Comparison of ENCODE assay signal across 9 mouse cellular contexts in the genomic region with DNA sequence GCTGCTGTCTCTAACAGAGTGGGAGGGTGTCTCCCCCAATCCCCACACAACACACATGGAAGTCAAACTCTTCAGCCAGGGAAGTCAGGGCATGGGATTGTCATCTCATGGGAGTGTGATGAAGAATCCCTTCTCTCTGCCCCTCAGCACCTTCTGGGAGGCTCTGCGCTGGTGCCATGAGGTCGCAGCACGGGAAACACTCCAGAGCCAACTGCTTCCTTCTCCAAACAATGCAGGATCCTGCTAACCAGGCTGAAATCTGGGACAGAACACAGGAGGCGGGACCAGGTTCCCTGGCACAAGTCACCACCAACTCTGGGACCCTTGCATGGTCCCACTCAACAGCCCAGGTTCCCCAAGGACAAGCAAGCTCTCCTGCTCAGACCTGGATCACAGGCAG. TPM values are rescaled to one million over a fixed set of nuclear protein-coding genes. Genes with fewer than 3 reads are reported as not detected.
DNase-seq lines count a peak whose midpoint lies in the region; ATAC-seq and TF ChIP-seq lines count a peak whose summit lies in the region.
"Had no signal": no experiment of that assay in that cellular context is flagged by ENCODE, and none has a peak within 500 bp of the region (broad histone marks: within the 10 kb centered on the region; RNA-seq: fewer than 3 reads in every experiment).

No protein-coding gene starts in this region.

- DNase-seq in cerebellum, adult 2 months = peak; percentile 74 to 79
- no peak for DNase-seq in lung, embryonic 14.5 days
- no peak for DNase-seq in lung, postnatal 14 days
- no peak for DNase-seq in hindbrain, postnatal 0 days (ENCODE audit: low spot score)
- no peak for DNase-seq in layer of hippocampus, adult 11-12 months (ENCODE audit: low spot score)

- peak overlapping the region; percentile 96 for H3K4me2 ChIP-seq in lung, embryonic 14.5 days
- H3K4me2 ChIP-seq in hindbrain, postnatal 0 days (ENCODE audit: low read depth, low read length) = peak overlapping the region; percentile 93; the same call in 1 of the 2 replicates
- peak overlapping the region; percentile 91; the same call in 1 of the 2 replicates for H3K4me2 ChIP-seq in neural tube, embryonic 14.5 days (ENCODE audit: low read depth, low read length)

- H3K27me3 ChIP-seq in cerebellum, adult 2 months (ENCODE audit: control insufficient read depth, insufficient read depth, low read length) = no peaks in the 10 kb centered on the region
- H3K27me3 ChIP-seq in lung, embryonic 14.5 days (ENCODE audit: insufficient read depth, low read length) = no peaks in the 10 kb centered on the region
- no peaks in the 10 kb centered on the region for H3K27me3 ChIP-seq in hindbrain, postnatal 0 days (ENCODE audit: insufficient read depth, low read length)
- H3K27me3 ChIP-seq in neural tube, embryonic 14.5 days (ENCODE audit: control insufficient read depth, insufficient read depth, low read length) = no peaks in the 10 kb centered on the region

- H3K27ac ChIP-seq in cerebellum, adult 2 months (ENCODE audit: insufficient read depth, low read length) = peak overlapping the region; percentile 94
- H3K27ac ChIP-seq in lung, embryonic 14.5 days (ENCODE audit: low read depth) = peak overlapping the region; percentile 3; the same call in 1 of the 2 replicates
- peak overlapping the region; percentile 36; the same call in 1 of the 2 replicates for H3K27ac ChIP-seq in hindbrain, postnatal 0 days
- H3K27ac ChIP-seq in neural tube, embryonic 14.5 days (ENCODE audit: low read depth, low read length) = no peak overlapping the region

- no peak overlapping the region for H3K9ac ChIP-seq in lung, embryonic 14.5 days
- H3K9ac ChIP-seq in hindbrain, postnatal 0 days (replicated peaks; ENCODE audit: low read length) = peak overlapping the region; percentile 29; the same call in 1 of the 2 replicates
- H3K9ac ChIP-seq in neural tube, embryonic 14.5 days (replicated peaks; ENCODE audit: low read depth, low read length) = no peak overlapping the region

- WGBS in cerebellum, adult 2 months = 0% methylated on average over 4 of the region's 4 CpGs
- WGBS in lung, embryonic 14.5 days = 30% methylated on average over 4 of the region's 4 CpGs
- 43% methylated on average over 4 of the region's 4 CpGs for WGBS in hindbrain, postnatal 0 days
- WGBS in neural tube, embryonic 14.5 days = 64% methylated on average over 4 of the region's 4 CpGs

- peak overlapping the region; percentile 32 for H3K4me3 ChIP-seq in cerebellum, adult 2 months (replicated peaks; ENCODE audit: insufficient read depth, low read depth, low read length)
- no peak overlapping the region for H3K4me3 ChIP-seq in lung, embryonic 14.5 days (ENCODE audit: low read depth, low read length)
- H3K4me3 ChIP-seq in hindbrain, postnatal 0 days (ENCODE audit: low read length) = no peak overlapping the region
- no peak overlapping the region for H3K4me3 ChIP-seq in neural tube, embryonic 14.5 days (ENCODE audit: low read depth, low read length)

- peak; percentile 31; the same call in 1 of the 2 replicates for TF ChIP-seq POLR2A in cerebellum, adult 2 months (IDR thresholded peaks at IDR 0.05; ENCODE audit: borderline replicate concordance, insufficient read depth, low read length)

- peaks cover 51% of the 10 kb centered on the region for H3K4me1 ChIP-seq in cerebellum, adult 2 months (ENCODE audit: control insufficient read depth, insufficient read depth, low read length)
- peaks cover 46% of the 10 kb centered on the region for H3K4me1 ChIP-seq in lung, embryonic 14.5 days (ENCODE audit: insufficient read depth)
- peaks cover 52% of the 10 kb centered on the region for H3K4me1 ChIP-seq in hindbrain, postnatal 0 days (ENCODE audit: insufficient read depth, low read length)
- peaks cover 56% of the 10 kb centered on the region for H3K4me1 ChIP-seq in neural tube, embryonic 14.5 days (ENCODE audit: control insufficient read depth, insufficient read depth, low read length)

- no peak for ATAC-seq in cerebellum, adult (ENCODE audit: insufficient number of reproducible peaks, low FRiP score, low TSS enrichment)
- no peak for ATAC-seq in lung, embryonic 14.5 days (ENCODE audit: insufficient read depth)
- no peak for ATAC-seq in hindbrain, postnatal 0 days
- ATAC-seq in neural tube, embryonic 14.5 days (ENCODE audit: low read depth) = no peak
- no peak for ATAC-seq in erythroblast, adult 5-6 weeks (replicated peaks; ENCODE audit: low FRiP score, poor library complexity, severe bottlenecking)
- ATAC-seq: activated CD4-positive, CD25-positive, alpha-beta regulatory T cell, adult 4 months had no signal

- H3K36me3 ChIP-seq in lung, embryonic 14.5 days (ENCODE audit: insufficient read depth) = peaks cover 14% of the 10 kb centered on the region; the same call in 1 of the 2 replicates
- H3K36me3 ChIP-seq in hindbrain, postnatal 0 days (ENCODE audit: insufficient read depth, low read length) = peaks cover 1% of the 10 kb centered on the region; the same call in 1 of the 2 replicates
- H3K36me3 ChIP-seq in neural tube, embryonic 14.5 days (ENCODE audit: control insufficient read depth, insufficient read depth, low read length) = peaks cover 4% of the 10 kb centered on the region

- TF ChIP-seq CTCF in cerebellum, adult 2 months (IDR thresholded peaks at IDR 0.05; ENCODE audit: borderline replicate concordance, insufficient read depth, low read depth, low read length) = no peak
- no peak for TF ChIP-seq CTCF in lung, embryonic 14.5 days (IDR thresholded peaks at IDR 0.05; ENCODE audit: low read depth)
- TF ChIP-seq CTCF in hindbrain, postnatal 0 days (IDR thresholded peaks at IDR 0.05; ENCODE audit: low read depth) = no peak

- H3K9me3 ChIP-seq in lung, embryonic 14.5 days (ENCODE audit: low read depth, low read length) = no peaks in the 10 kb centered on the region
- H3K9me3 ChIP-seq in hindbrain, postnatal 0 days (ENCODE audit: low read length) = no peaks in the 10 kb centered on the region
- H3K9me3 ChIP-seq in neural tube, embryonic 14.5 days (ENCODE audit: control insufficient read depth, low read length) = no peaks in the 10 kb centered on the region

RNA-seq across cellular contexts. Expression of a gene that starts 3.7 kb away (rescaled TPM):
- polyA plus RNA-seq in cerebellum, adult 2 months (2012; rRNA removed) = 346 and 366 TPM in 2 replicates
- 68.7 and 73.0 TPM in 2 replicates for polyA plus RNA-seq in lung, embryonic 14.5 days (2014; fragmentation: Nextera tagmentation; extraction: Ambion mirVana)
- 245 TPM in 2 replicates for total RNA-seq in hindbrain, postnatal 0 days (2014; rRNA removed)
- 73.7 and 75.5 TPM in 2 replicates for polyA plus RNA-seq in hindbrain, postnatal 0 days (2015; fragmentation: Nextera tagmentation; extraction: Ambion mirVana)
- 110 and 125 TPM in 2 replicates for polyA plus RNA-seq in neural tube, embryonic 14.5 days (2014; fragmentation: Nextera tagmentation; extraction: Ambion mirVana)
- total RNA-seq in erythroblast, adult 5-6 weeks (2015; ENCODE audit: low replicate concordance) = 11.9 and 14.0 TPM in 2 replicates
- 9.7 and 17.0 TPM in 2 replicates for total RNA-seq in erythroblast, adult 5-6 weeks (2017; ENCODE audit: low replicate concordance)

RNA-seq across cellular contexts. Expression of a gene that starts 25.5 kb away (rescaled TPM):
- polyA plus RNA-seq in cerebellum, adult 2 months (2012; rRNA removed) = 8.7 TPM in 2 replicates
- 27.8 and 28.1 TPM in 2 replicates for polyA plus RNA-seq in lung, embryonic 14.5 days (2014; fragmentation: Nextera tagmentation; extraction: Ambion mirVana)
- 5.3 and 9.5 TPM in 2 replicates for total RNA-seq in hindbrain, postnatal 0 days (2014; rRNA removed)
- 4.7 and 5.3 TPM in 2 replicates for polyA plus RNA-seq in hindbrain, postnatal 0 days (2015; fragmentation: Nextera tagmentation; extraction: Ambion mirVana)
- polyA plus RNA-seq in neural tube, embryonic 14.5 days (2014; fragmentation: Nextera tagmentation; extraction: Ambion mirVana) = 1.8 and 5.3 TPM in 2 replicates
- 15.7 and 16.7 TPM in 2 replicates for total RNA-seq in erythroblast, adult 5-6 weeks (2015; ENCODE audit: low replicate concordance)
- total RNA-seq in erythroblast, adult 5-6 weeks (2017; ENCODE audit: low replicate concordance) = 15.9 and 27.1 TPM in 2 replicates

RNA-seq across cellular contexts. Expression of a gene that starts 49.4 kb away (rescaled TPM):
- polyA plus RNA-seq in cerebellum, adult 2 months (2012; rRNA removed) = 6.7 and 9.0 TPM in 2 replicates
- 11.2 and 13.2 TPM in 2 replicates for polyA plus RNA-seq in lung, embryonic 14.5 days (2014; fragmentation: Nextera tagmentation; extraction: Ambion mirVana)
- 2.8 and 4.1 TPM in 2 replicates for total RNA-seq in hindbrain, postnatal 0 days (2014; rRNA removed)
- 2.2 and 3.0 TPM in 2 replicates for polyA plus RNA-seq in hindbrain, postnatal 0 days (2015; fragmentation: Nextera tagmentation; extraction: Ambion mirVana)
- 3.0 and 3.4 TPM in 2 replicates for polyA plus RNA-seq in neural tube, embryonic 14.5 days (2014; fragmentation: Nextera tagmentation; extraction: Ambion mirVana)
- 11.0 and 13.2 TPM in 2 replicates for total RNA-seq in erythroblast, adult 5-6 weeks (2015; ENCODE audit: low replicate concordance)
- total RNA-seq in erythroblast, adult 5-6 weeks (2017; ENCODE audit: low replicate concordance) = 12.4 and 14.3 TPM in 2 replicates

RNA-seq across cellular contexts. Expression of a gene that starts 51.1 kb away (rescaled TPM):
- 59.2 and 69.9 TPM in 2 replicates for polyA plus RNA-seq in cerebellum, adult 2 months (2012; rRNA removed)
- polyA plus RNA-seq in lung, embryonic 14.5 days (2014; fragmentation: Nextera tagmentation; extraction: Ambion mirVana) = 11.6 and 13.5 TPM in 2 replicates
- 3.5 and 4.1 TPM in 2 replicates for total RNA-seq in hindbrain, postnatal 0 days (2014; rRNA removed)
- 1.1 and 1.6 TPM in 2 replicates for polyA plus RNA-seq in hindbrain, postnatal 0 days (2015; fragmentation: Nextera tagmentation; extraction: Ambion mirVana)
- 0.79 and 2.2 TPM in 2 replicates for polyA plus RNA-seq in neural tube, embryonic 14.5 days (2014; fragmentation: Nextera tagmentation; extraction: Ambion mirVana)
- total RNA-seq in erythroblast, adult 5-6 weeks (2015; ENCODE audit: low replicate concordance) = 0.96 TPM in 1 of 2 replicates, not detected in the other
- 0.60 TPM in 1 of 2 replicates, not detected in the other for total RNA-seq in erythroblast, adult 5-6 weeks (2017; ENCODE audit: low replicate concordance)

Comparison
In these comparisons a context has a peak if more than half of its experiments do, and no peak if none do; other contexts are left out.
1. DNase-seq: peak in cerebellum, adult 2 months (2 of 2); none in lung, embryonic 14.5 days (single experiment), lung, postnatal 14 days (single experiment), hindbrain, postnatal 0 days (single experiment) and layer of hippocampus, adult 11-12 months (single experiment).
2. Peak in every context shown above with its lines, with median percentiles within 50 percentile points of each other: H3K4me2 ChIP-seq.